In the genomic region with DNA sequence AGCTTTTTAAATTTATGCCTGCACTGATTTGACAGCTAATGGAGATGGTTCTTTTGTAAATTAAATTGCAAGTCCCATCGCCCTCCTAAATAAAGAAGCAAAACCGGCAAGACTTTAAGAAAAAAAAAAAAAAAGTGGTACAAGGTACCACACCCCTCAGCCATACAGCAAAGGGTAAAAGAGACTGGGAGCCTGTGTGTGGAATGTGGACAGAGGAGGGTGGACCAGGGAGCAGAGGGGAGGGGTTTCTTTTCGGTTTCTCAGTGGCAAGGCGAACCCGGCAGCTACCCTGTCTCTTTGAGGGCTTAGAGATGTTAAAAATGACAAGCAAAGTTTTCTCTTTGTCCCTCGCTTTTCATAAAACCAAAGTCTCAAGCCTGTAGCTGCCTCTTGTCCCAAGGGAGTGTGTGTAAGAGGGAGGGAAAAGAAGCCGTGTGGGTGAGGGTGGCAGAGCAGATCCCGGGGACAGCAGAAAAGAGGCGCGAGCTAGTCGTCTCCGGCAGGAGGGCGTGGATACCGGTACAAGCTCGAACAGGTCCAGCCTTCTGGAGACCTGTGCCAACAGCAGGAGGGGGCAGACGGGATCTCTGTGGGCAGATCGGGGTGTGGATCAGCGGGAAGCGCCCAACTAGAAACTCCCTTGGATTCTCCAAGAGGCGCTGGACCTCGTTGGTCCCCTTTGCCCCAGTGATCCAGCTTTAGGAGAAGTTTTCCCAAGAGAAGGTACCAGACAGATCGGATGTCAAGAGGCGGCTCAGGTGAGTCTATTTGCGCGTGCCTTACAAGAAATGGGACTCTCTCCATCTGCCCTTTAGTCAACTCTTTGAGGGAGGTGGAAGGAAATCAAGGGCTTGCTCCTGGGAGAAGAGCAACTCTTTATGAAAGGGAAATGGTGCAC, we compare ENCODE assay signal across 9 mouse cellular contexts. TPM values are rescaled to one million over a fixed set of nuclear protein-coding genes. Genes with fewer than 3 reads are reported as not detected.
DNase-seq lines count a peak whose midpoint lies in the region; ATAC-seq lines count a peak whose summit lies in the region.
"Had no signal": no experiment of that assay in that cellular context is flagged by ENCODE, and none has a peak within 500 bp of the region (broad histone marks: within the 10 kb centered on the region; RNA-seq: fewer than 3 reads in every experiment).

TSS of gene Chl1 (plus strand) at position 195 of the 898 bp plus-strand sequence.

- peak within 1 kb of the TSS; percentile 64 for H3K4me2 ChIP-seq in heart, embryonic 14.5 days (ENCODE audit: low read length)
- H3K4me2 ChIP-seq in forebrain, embryonic 11.5 days (ENCODE audit: low read depth, low read length, severe bottlenecking): peak within 1 kb of the TSS; percentile 84
- peak within 1 kb of the TSS; percentile 57 for H3K4me2 ChIP-seq in kidney, embryonic 14.5 days (replicated peaks; ENCODE audit: low read depth, low read length)
- H3K4me2 ChIP-seq in liver, embryonic 12.5 days: peak within 1 kb of the TSS; percentile 57

- no peak for DNase-seq in heart, adult 18-20 months
- peak; percentile 28 for DNase-seq in brain, embryonic 18.5 days (ENCODE audit: low read depth, low spot score)
- DNase-seq in forebrain, embryonic 11.5 days (ENCODE audit: low spot score): peak; percentile 62
- peak; percentile 63 to 69 for DNase-seq in right cerebral cortex, postnatal 10 days (ENCODE audit: low spot score in 2 of 2)
- DNase-seq in spleen, postnatal 36 days (ENCODE audit: low spot score in 2 of 2): no peak

- 3% methylated on average over 25 of the region's 25 CpGs for WGBS in heart, embryonic 14.5 days
- 5% methylated on average over 25 of the region's 25 CpGs for WGBS in forebrain, embryonic 11.5 days
- 3% methylated on average over 25 of the region's 25 CpGs for WGBS in kidney, embryonic 14.5 days
- 6% methylated on average over 25 of the region's 25 CpGs for WGBS in liver, embryonic 12.5 days (ENCODE audit: insufficient replicate concordance)

- no peak within 1 kb of the TSS for H3K27ac ChIP-seq in heart, embryonic 14.5 days (replicated peaks in 1 of 2; ENCODE audit: control insufficient read depth in 1 of 2, insufficient read depth in 1 of 2, low read depth in 2 of 2, low read length in 2 of 2)
- H3K27ac ChIP-seq in forebrain, embryonic 11.5 days (ENCODE audit: low read depth, low read length): no peak within 1 kb of the TSS
- H3K27ac ChIP-seq in kidney, embryonic 14.5 days (ENCODE audit: low read depth, low read length): no peak within 1 kb of the TSS
- no peak within 1 kb of the TSS for H3K27ac ChIP-seq in liver, embryonic 12.5 days
- H3K27ac ChIP-seq: liver, embryonic 14.5 days had no signal

- no peaks in the 10 kb centered on the region for H3K9me3 ChIP-seq in heart, embryonic 14.5 days (ENCODE audit: control insufficient read depth, low read length)
- no peaks in the 10 kb centered on the region for H3K9me3 ChIP-seq in forebrain, embryonic 11.5 days (ENCODE audit: control insufficient read depth, low read length)
- no peaks in the 10 kb centered on the region for H3K9me3 ChIP-seq in kidney, embryonic 14.5 days (ENCODE audit: control insufficient read depth, low read length)
- no peaks in the 10 kb centered on the region for H3K9me3 ChIP-seq in liver, embryonic 12.5 days (replicated peaks)

- no peak for ATAC-seq in heart, embryonic 14.5 days (ENCODE audit: insufficient number of reproducible peaks, insufficient read depth, low FRiP score, low read depth)
- ATAC-seq in forebrain, embryonic 11.5 days (replicated peaks; ENCODE audit: low FRiP score): 0 out of 2 replicates have a peak, but pooled peaks have one; percentile 5
- peak; percentile 58 for ATAC-seq in kidney, embryonic 14.5 days (ENCODE audit: low FRiP score, low TSS enrichment)
- ATAC-seq in liver, embryonic 12.5 days: no peak

- peaks cover 47% of the 10 kb centered on the region for H3K27me3 ChIP-seq in heart, embryonic 14.5 days (ENCODE audit: control insufficient read depth, insufficient read depth, low read length)
- peaks cover 24% of the 10 kb centered on the region for H3K27me3 ChIP-seq in forebrain, embryonic 11.5 days (ENCODE audit: control insufficient read depth, insufficient read depth, low read length)
- peaks cover 28% of the 10 kb centered on the region for H3K27me3 ChIP-seq in kidney, embryonic 14.5 days (ENCODE audit: control insufficient read depth, insufficient read depth, low read length)
- peaks cover 37% of the 10 kb centered on the region for H3K27me3 ChIP-seq in liver, embryonic 12.5 days (replicated peaks)

- no peak within 1 kb of the TSS for H3K9ac ChIP-seq in heart, embryonic 14.5 days (ENCODE audit: low read length)
- peak within 1 kb of the TSS; percentile 37 for H3K9ac ChIP-seq in forebrain, embryonic 11.5 days (ENCODE audit: low read length)
- H3K9ac ChIP-seq in kidney, embryonic 14.5 days (ENCODE audit: low read depth, low read length): no peak within 1 kb of the TSS
- no peak within 1 kb of the TSS for H3K9ac ChIP-seq in liver, embryonic 12.5 days
- H3K9ac ChIP-seq: liver, embryonic 14.5 days had no signal

- H3K4me1 ChIP-seq in heart, embryonic 14.5 days (ENCODE audit: control insufficient read depth in 2 of 2, insufficient read depth in 2 of 2, low read length in 2 of 2): peaks cover 0 to 8% of the 10 kb centered on the region in 2 experiments; a peak in 2 of 4 replicates
- H3K4me1 ChIP-seq in forebrain, embryonic 11.5 days (replicated peaks; ENCODE audit: control insufficient read depth, insufficient read depth, low read length): peaks cover 2% of the 10 kb centered on the region; the same call in 1 of the 2 replicates
- H3K4me1 ChIP-seq in kidney, embryonic 14.5 days (ENCODE audit: control insufficient read depth, insufficient read depth, low read length): no peaks in the 10 kb centered on the region
- no peaks in the 10 kb centered on the region for H3K4me1 ChIP-seq in liver, embryonic 12.5 days

- peak within 1 kb of the TSS; percentile 25 to 31 for H3K4me3 ChIP-seq in heart, embryonic 14.5 days (ENCODE audit: control insufficient read depth in 1 of 2, insufficient read depth in 1 of 2, low read depth in 1 of 2, low read length in 2 of 2)
- peak within 1 kb of the TSS; percentile 44 for H3K4me3 ChIP-seq in forebrain, embryonic 11.5 days (ENCODE audit: low read depth, low read length)
- H3K4me3 ChIP-seq in kidney, embryonic 14.5 days (ENCODE audit: low read length): peak within 1 kb of the TSS; percentile 38
- H3K4me3 ChIP-seq in liver, embryonic 12.5 days: peak within 1 kb of the TSS; percentile 22

- H3K36me3 ChIP-seq in heart, embryonic 14.5 days (ENCODE audit: control insufficient read depth, insufficient read depth, low read length): no peaks in the 10 kb centered on the region
- H3K36me3 ChIP-seq in forebrain, embryonic 11.5 days (ENCODE audit: control insufficient read depth, insufficient read depth, low read length): no peaks in the 10 kb centered on the region
- no peaks in the 10 kb centered on the region for H3K36me3 ChIP-seq in kidney, embryonic 14.5 days (ENCODE audit: control insufficient read depth, insufficient read depth, low read length)
- H3K36me3 ChIP-seq in liver, embryonic 12.5 days: no peaks in the 10 kb centered on the region

RNA-seq across cellular contexts. Expression of gene Chl1, which starts in this region (rescaled TPM):
- 0.42 TPM in 1 of 2 replicates, not detected in the other for polyA plus RNA-seq in heart, embryonic 14.5 days (2014; fragmentation: Nextera tagmentation; extraction: Ambion mirVana)
- total RNA-seq in heart, adult 18-20 months (2021): 1 to 10 TPM in 1 of 2 experiments, under 1 TPM in 1; 0.87 to 1.2 TPM
- 6.2 and 6.5 TPM in 2 replicates for polyA plus RNA-seq in forebrain, embryonic 11.5 days (2014; fragmentation: Nextera tagmentation; extraction: Ambion mirVana)
- 1.1 and 1.2 TPM in 2 replicates for polyA plus RNA-seq in kidney, embryonic 14.5 days (2014; fragmentation: Nextera tagmentation; extraction: Ambion mirVana)
- polyA plus RNA-seq in liver, embryonic 12.5 days (2016; fragmentation: Nextera tagmentation; extraction: Ambion mirVana): 0.06 and 0.13 TPM in 2 replicates

Comparison
In these comparisons a context has a peak if more than half of its experiments do, and no peak if none do; other contexts are left out.
1. ATAC-seq: peak in forebrain, embryonic 11.5 days (single experiment) and kidney, embryonic 14.5 days (single experiment); none in heart, embryonic 14.5 days (single experiment) and liver, embryonic 12.5 days (single experiment).
2. DNase-seq: peak in brain, embryonic 18.5 days (single experiment), forebrain, embryonic 11.5 days (single experiment) and right cerebral cortex, postnatal 10 days (2 of 2); none in heart, adult 18-20 months (0 of 2) and spleen, postnatal 36 days (0 of 2).
3. Peak in every context shown above with its lines, with median percentiles within 50 percentile points of each other: H3K4me2 ChIP-seq and H3K4me3 ChIP-seq.